In genomic region chr5:117818800-117819199, GRCm38 (mm10) we compare ENCODE assay signal across 19 mouse cellular contexts. TPM values are rescaled to one million over a fixed set of nuclear protein-coding genes. Genes with fewer than 3 reads are reported as not detected.
A peak's percentile ranks its signal among the peaks of the same experiment; 100 is the strongest.
DNase-seq lines count a peak whose midpoint lies in the region; ATAC-seq and TF ChIP-seq lines count a peak whose summit lies in the region.
"Had no signal": no experiment of that assay in that cellular context is flagged by ENCODE, and none has a peak within 500 bp of the region (broad histone marks: within the 10 kb centered on the region; RNA-seq: fewer than 3 reads in every experiment).

No protein-coding gene starts in this region.

- 67% methylated on average over 6 of the region's 6 CpGs for WGBS in hindbrain, embryonic 10.5 days
- WGBS in hindbrain, embryonic 14.5 days = 41% methylated on average over 6 of the region's 6 CpGs

- peaks cover 16% of the 10 kb centered on the region for H3K4me1 ChIP-seq in hindbrain, embryonic 10.5 days (replicated peaks)
- no peaks in the 10 kb centered on the region for H3K4me1 ChIP-seq in hindbrain, embryonic 14.5 days (replicated peaks; ENCODE audit: control insufficient read depth, insufficient read depth, low read length)

- ATAC-seq in hindbrain, embryonic 14.5 days (ENCODE audit: low FRiP score) = no peak
- ATAC-seq in erythroblast, adult 5-6 weeks (replicated peaks; ENCODE audit: low FRiP score, poor library complexity, severe bottlenecking) = no peak
- ATAC-seq: forebrain, embryonic 14.5 days; intestine, embryonic 16.5 days had no signal

- intact Hi-C loops in left cerebral cortex, postnatal 4 days (cut with DNase I) = no loop called here
- intact Hi-C loops in left cerebral cortex, adult 2 months (cut with DNase I) = no loop called here

- no peak overlapping the region for H3K4me2 ChIP-seq in hindbrain, embryonic 14.5 days (replicated peaks)

- H3K9ac ChIP-seq in hindbrain, embryonic 14.5 days = no peak overlapping the region

- no peak for TF ChIP-seq CTCF in left cerebral cortex, adult 2 months (IDR thresholded peaks at IDR 0.05)

- DNase-seq in hindbrain, embryonic 10.5 days (ENCODE audit: low spot score) = peak; percentile 36
- DNase-seq in hindbrain, embryonic 14.5 days (ENCODE audit: low spot score) = no peak
- peak; percentile 78 for DNase-seq in left cerebral cortex, postnatal 4 days
- DNase-seq in left cerebral cortex, adult 2 months (ENCODE audit: extremely low spot score in 1 of 2, low spot score in 2 of 2) = no peak
- peak; percentile 39 for DNase-seq in retina, embryonic 14.5 days (ENCODE audit: low spot score)
- no peak for DNase-seq in retina, postnatal 1 day
- DNase-seq: adrenal gland, adult 8-10 months; adrenal gland, postnatal 36 days; cerebellum, adult 2 months; heart, adult 18-20 months; heart, postnatal 10 days; heart, postnatal 4 days had no signal

- no peaks in the 10 kb centered on the region for H3K36me3 ChIP-seq in hindbrain, embryonic 10.5 days
- no peaks in the 10 kb centered on the region for H3K36me3 ChIP-seq in hindbrain, embryonic 14.5 days (replicated peaks; ENCODE audit: control insufficient read depth, insufficient read depth)
- H3K36me3 ChIP-seq: embryonic facial prominence, embryonic 10.5 days; forebrain, embryonic 10.5 days; heart, embryonic 10.5 days had no signal

- H3K27me3 ChIP-seq in hindbrain, embryonic 10.5 days (ENCODE audit: insufficient read depth, poor library complexity, severe bottlenecking) = no peaks in the 10 kb centered on the region
- no peaks in the 10 kb centered on the region for H3K27me3 ChIP-seq in hindbrain, embryonic 14.5 days (ENCODE audit: control insufficient read depth, insufficient read depth, low read length)

- peak overlapping the region; percentile 57 for H3K27ac ChIP-seq in hindbrain, embryonic 10.5 days
- H3K27ac ChIP-seq in hindbrain, embryonic 14.5 days = no peak overlapping the region
- H3K27ac ChIP-seq in left cerebral cortex, adult 2 months = no peak overlapping the region
- H3K27ac ChIP-seq: embryonic facial prominence, embryonic 10.5 days; forebrain, embryonic 10.5 days; heart, embryonic 10.5 days had no signal

- no peaks in the 10 kb centered on the region for H3K9me3 ChIP-seq in hindbrain, embryonic 10.5 days
- no peaks in the 10 kb centered on the region for H3K9me3 ChIP-seq in hindbrain, embryonic 14.5 days (ENCODE audit: control insufficient read depth, low read length)
- H3K9me3 ChIP-seq: embryonic facial prominence, embryonic 10.5 days; forebrain, embryonic 10.5 days; heart, embryonic 10.5 days had no signal

- no peak overlapping the region for H3K4me3 ChIP-seq in hindbrain, embryonic 10.5 days
- H3K4me3 ChIP-seq in hindbrain, embryonic 14.5 days (replicated peaks; ENCODE audit: low read length) = no peak overlapping the region
- no peak overlapping the region for H3K4me3 ChIP-seq in left cerebral cortex, adult 2 months
- H3K4me3 ChIP-seq: embryonic facial prominence, embryonic 10.5 days; erythroblast, embryonic 14.5 days; forebrain, embryonic 10.5 days; heart, embryonic 10.5 days had no signal

RNA-seq across cellular contexts. Expression of gene Nos1, which starts 38.0 kb away (rescaled TPM):
- polyA plus RNA-seq in hindbrain, embryonic 10.5 days (2016; fragmentation: Nextera tagmentation; extraction: Ambion mirVana) = 0.33 and 0.45 TPM in 2 replicates
- 3.0 and 4.0 TPM in 2 replicates for polyA plus RNA-seq in hindbrain, embryonic 14.5 days (2014; fragmentation: Nextera tagmentation; extraction: Ambion mirVana)
- 10 to 100 TPM; 36.0 to 42.2 TPM for total RNA-seq in left cerebral cortex, postnatal 4 days (2021)
- 10 to 100 TPM; 34.5 to 41.2 TPM for total RNA-seq in left cerebral cortex, adult 2 months (2021)
- not detected in 2 replicates for total RNA-seq in erythroblast, adult 5-6 weeks (2015; ENCODE audit: low replicate concordance)
- total RNA-seq in erythroblast, adult 5-6 weeks (2017; ENCODE audit: low replicate concordance) = 0.09 TPM in 1 of 2 replicates, not detected in the other
- polyA plus RNA-seq: erythroblast, embryonic 14.5 days had no signal

Comparison
In these comparisons a context has a peak if more than half of its experiments do, and no peak if none do; other contexts are left out.
1. DNase-seq: peak in hindbrain, embryonic 10.5 days (single experiment), left cerebral cortex, postnatal 4 days (single experiment) and retina, embryonic 14.5 days (single experiment); none in hindbrain, embryonic 14.5 days (single experiment), left cerebral cortex, adult 2 months (0 of 2) and retina, postnatal 1 day (single experiment).
2. RNA of gene Nos1, which starts 38.0 kb away (total RNA-seq): 36.0 to 42.2 TPM in left cerebral cortex, postnatal 4 days and 34.5 to 41.2 TPM in left cerebral cortex, adult 2 months; 0.09 TPM in erythroblast, adult 5-6 weeks; every median in the first group is over 10 times any median in the second.